Mouse (Mus musculus) limb, embryonic 13.5 days (tissue): ENCODE measurements around the gene Clcn3. TPM values are rescaled to one million over a fixed set of nuclear protein-coding genes. Genes with fewer than 3 reads are reported as not detected.

Experiments used
- ATAC-seq: fragments of 200-750 bp; cut with Nextera tagmentation; 2 replicates; pipeline ENCODE4 v1.8.0; 2017; ENCODE audit warnings: low read depth, moderate number of reproducible peaks, moderate TSS enrichment; ENCODE audit not compliant: low FRiP score
- H3K27ac ChIP-seq: fragments of 300-500 bp; sonication (generic); 2 replicates; pipeline ENCODE4 v1.5.1; 2015; ENCODE audit warnings: inconsistent platforms, mild to moderate bottlenecking, moderate library complexity
- H3K27me3 ChIP-seq: fragments of 300-500 bp; sonication (generic); 2 replicates; pipeline ENCODE4 v1.6.1; 2015; ENCODE audit warnings: mild to moderate bottlenecking, inconsistent platforms
- H3K36me3 ChIP-seq: fragments of 300-500 bp; sonication (generic); 2 replicates; pipeline ENCODE4 v1.6.1; 2015; ENCODE audit warnings: inconsistent platforms, mild to moderate bottlenecking, moderate library complexity
- H3K4me1 ChIP-seq: fragments of 300-500 bp; sonication (generic); 2 replicates; pipeline ENCODE4 v1.6.1; 2015; ENCODE audit warnings: inconsistent platforms
- H3K4me2 ChIP-seq: fragments of 300-500 bp; sonication (generic); replicated peaks from 2 replicates; pipeline ENCODE4 v1.6.1; 2015; ENCODE audit warnings: inconsistent platforms, mild to moderate bottlenecking, moderate library complexity
- H3K4me3 ChIP-seq: fragments of 300-500 bp; sonication (generic); 2 replicates; pipeline ENCODE4 v1.5.1; 2015; ENCODE audit warnings: moderate library complexity, mild to moderate bottlenecking, inconsistent platforms
- H3K9ac ChIP-seq: fragments of 300-500 bp; sonication (generic); 2 replicates; pipeline ENCODE4 v1.6.1; 2015; ENCODE audit warnings: mild to moderate bottlenecking, inconsistent platforms
- H3K9me3 ChIP-seq: fragments of 300-500 bp; sonication (generic); 2 replicates; pipeline ENCODE4 v1.6.1; 2016; ENCODE audit warnings: inconsistent platforms
- WGBS: fragments of 180-500 bp; shearing (Covaris S2); methylation state at CpG from one replicate; pipeline ENCODE4 v1.1.7; 2015; 5-methylcytosine and 5-hydroxymethylcytosine counted together
- polyA plus RNA-seq: library from polyadenylated mRNA; unstranded; fragments of >200 nt; fragmentation: Nextera tagmentation; extraction: Ambion mirVana; gene quantifications from 2 replicates; pipeline ENCODE4 v1.2.1, GENCODE M21; 2015

Clcn3 gene
- polyA plus RNA-seq, 1 experiment from 2014 or later, result 12.9 TPM

- H3K4me3 ChIP-seq, result no peak overlapping the region
- H3K27me3 ChIP-seq, result no peaks in the 10 kb centered on the region
- H3K9ac ChIP-seq, result no peak overlapping the region
- no peak overlapping the region for H3K27ac ChIP-seq
- 60% methylated on average over 4 of the region's 4 CpGs for WGBS
- no peaks in the 10 kb centered on the region for H3K9me3 ChIP-seq
- H3K4me2 ChIP-seq, result no peak overlapping the region
- H3K4me1 ChIP-seq, result peaks cover 9% of the 10 kb centered on the region
- ATAC-seq, result no peak
- no peaks in the 10 kb centered on the region for H3K36me3 ChIP-seq
Observed at GRCm38 (mm10) chr8:60949859-60950258, 33.2 kb downstream of the Clcn3 start.

GRCm38 (mm10) chr8:60947503-60947902 lies 35.6 kb downstream of the Clcn3 start:
- H3K4me2 ChIP-seq, result no peak overlapping the region
- H3K4me3 ChIP-seq, result no peak overlapping the region
- H3K9ac ChIP-seq, result no peak overlapping the region
- no peaks in the 10 kb centered on the region for H3K27me3 ChIP-seq
- ATAC-seq, result no peak
- H3K27ac ChIP-seq, result no peak overlapping the region
- no peaks in the 10 kb centered on the region for H3K36me3 ChIP-seq
- H3K9me3 ChIP-seq, result no peaks in the 10 kb centered on the region
- H3K4me1 ChIP-seq, result peaks cover 7% of the 10 kb centered on the region; the same call in 1 of the 2 replicates

- H3K4me3 ChIP-seq, result no peak overlapping the region
- no peak overlapping the region for H3K9ac ChIP-seq
- no peak overlapping the region for H3K4me2 ChIP-seq
- H3K4me1 ChIP-seq, result 0 out of 2 replicates have a peak, but pooled peaks cover 3% of the 10 kb centered on the region
- no peaks in the 10 kb centered on the region for H3K9me3 ChIP-seq
- ATAC-seq, result no peak
- no peaks in the 10 kb centered on the region for H3K27me3 ChIP-seq
- WGBS, result 96% methylated on average over 2 of the region's 2 CpGs
- no peaks in the 10 kb centered on the region for H3K36me3 ChIP-seq
- H3K27ac ChIP-seq, result no peak overlapping the region
Observed at GRCm38 (mm10) chr8:60942867-60943266, 40.2 kb downstream of the Clcn3 start.

- ATAC-seq, result no peak
- 55% methylated on average over 3 of the region's 3 CpGs for WGBS
- H3K9ac ChIP-seq, result no peak overlapping the region
- H3K9me3 ChIP-seq, result no peaks in the 10 kb centered on the region
- no peaks in the 10 kb centered on the region for H3K27me3 ChIP-seq
- no peak overlapping the region for H3K27ac ChIP-seq
- 0 out of 2 replicates have a peak, but pooled peaks cover 2% of the 10 kb centered on the region for H3K4me1 ChIP-seq
- no peak overlapping the region for H3K4me2 ChIP-seq
- peaks cover 4% of the 10 kb centered on the region; the same call in 1 of the 2 replicates for H3K36me3 ChIP-seq
- no peak overlapping the region for H3K4me3 ChIP-seq
Observed at GRCm38 (mm10) chr8:60938717-60939424, 44.2 kb downstream of the Clcn3 start.

GRCm38 (mm10) chr8:60933617-60934016 lies 49.5 kb downstream of the Clcn3 start:
- Histone ChIP-seq H3K4me2 (no peak overlapping the region), H3K36me3 (peaks cover 4% of the 10 kb centered on the region; the same call in 1 of the 2 replicates), H3K27me3 (no peaks in the 10 kb centered on the region), H3K9me3 (no peaks in the 10 kb centered on the region), H3K4me3 (no peak overlapping the region), H3K4me1 (0 out of 2 replicates have a peak, but pooled peaks cover 2% of the 10 kb centered on the region), H3K27ac (no peak overlapping the region), H3K9ac (no peak overlapping the region)
- ATAC-seq, result no peak

GRCm38 (mm10) chr8:60920176-60920575 lies 62.9 kb downstream of the Clcn3 start:
- H3K4me1 ChIP-seq, result no peaks in the 10 kb centered on the region
- no peak overlapping the region for H3K4me2 ChIP-seq
- no peak overlapping the region for H3K27ac ChIP-seq
- H3K27me3 ChIP-seq, result no peaks in the 10 kb centered on the region
- no peak overlapping the region for H3K4me3 ChIP-seq
- WGBS, result 76% methylated on average over 4 of the region's 4 CpGs
- no peak overlapping the region for H3K9ac ChIP-seq
- peaks cover 4% of the 10 kb centered on the region; the same call in 1 of the 2 replicates for H3K36me3 ChIP-seq
- no peak for ATAC-seq
- H3K9me3 ChIP-seq, result no peaks in the 10 kb centered on the region

- H3K27ac ChIP-seq, result no peak overlapping the region
- no peak for ATAC-seq
- 82% methylated on average over 3 of the region's 3 CpGs for WGBS
Observed at GRCm38 (mm10) chr8:60919069-60919468, 64.0 kb downstream of the Clcn3 start.

GRCm38 (mm10) chr8:60912554-60912953 lies 70.5 kb downstream of the Clcn3 start:
- H3K4me2 ChIP-seq, result no peak overlapping the region
- peaks cover 26% of the 10 kb centered on the region for H3K36me3 ChIP-seq
- no peak overlapping the region for H3K4me3 ChIP-seq
- no peak overlapping the region for H3K27ac ChIP-seq
- 43% methylated on average over 10 of the region's 10 CpGs for WGBS
- H3K9me3 ChIP-seq, result no peaks in the 10 kb centered on the region
- no peak overlapping the region for H3K9ac ChIP-seq
- no peak for ATAC-seq
- H3K4me1 ChIP-seq, result no peaks in the 10 kb centered on the region
- no peaks in the 10 kb centered on the region for H3K27me3 ChIP-seq

More at GRCm38 (mm10) chr8:60919069-60919468, 64.0 kb downstream of the Clcn3 start:
- H3K9me3 ChIP-seq, result no peaks in the 10 kb centered on the region
- no peak overlapping the region for H3K4me2 ChIP-seq
- peaks cover 4% of the 10 kb centered on the region; the same call in 1 of the 2 replicates for H3K36me3 ChIP-seq
- H3K4me3 ChIP-seq, result no peak overlapping the region
- no peak overlapping the region for H3K9ac ChIP-seq
- no peaks in the 10 kb centered on the region for H3K4me1 ChIP-seq
- H3K27me3 ChIP-seq, result no peaks in the 10 kb centered on the region

GRCm38 (mm10) chr8:60912081-60912480 lies 71.0 kb downstream of the Clcn3 start:
- H3K4me1 ChIP-seq, result no peaks in the 10 kb centered on the region
- no peak for ATAC-seq
- H3K4me3 ChIP-seq, result no peak overlapping the region
- H3K9me3 ChIP-seq, result no peaks in the 10 kb centered on the region
- H3K27ac ChIP-seq, result no peak overlapping the region
- 79% methylated on average over 4 of the region's 4 CpGs for WGBS
- H3K9ac ChIP-seq, result no peak overlapping the region
- H3K4me2 ChIP-seq, result no peak overlapping the region
- no peaks in the 10 kb centered on the region for H3K27me3 ChIP-seq
- peaks cover 28% of the 10 kb centered on the region for H3K36me3 ChIP-seq

- Histone ChIP-seq H3K27ac (no peak overlapping the region), H3K4me3 (no peak overlapping the region), H3K9ac (no peak overlapping the region), H3K4me2 (no peak overlapping the region), H3K4me1 (peaks cover 4% of the 10 kb centered on the region; the same call in 1 of the 2 replicates), H3K9me3 (no peaks in the 10 kb centered on the region), H3K36me3 (peaks cover 31% of the 10 kb centered on the region), H3K27me3 (no peaks in the 10 kb centered on the region)
- ATAC-seq, result no peak
- 86% methylated on average over 9 of the region's 9 CpGs for WGBS
Observed at GRCm38 (mm10) chr8:60900147-60900546, 83.0 kb downstream of the Clcn3 start.

- H3K4me3 ChIP-seq, result no peak overlapping the region
- peaks cover 23% of the 10 kb centered on the region for H3K4me1 ChIP-seq
- no peak overlapping the region for H3K27ac ChIP-seq
- no peaks in the 10 kb centered on the region for H3K27me3 ChIP-seq
- H3K36me3 ChIP-seq, result peaks cover 29% of the 10 kb centered on the region
- no peak overlapping the region for H3K9ac ChIP-seq
- H3K9me3 ChIP-seq, result no peaks in the 10 kb centered on the region
- no peak overlapping the region for H3K4me2 ChIP-seq
- 91% methylated on average over 6 of the region's 6 CpGs for WGBS
- no peak for ATAC-seq
Observed at GRCm38 (mm10) chr8:60895878-60896277, 87.2 kb downstream of the Clcn3 start.

GRCm38 (mm10) chr8:60891757-60892156 lies 91.3 kb downstream of the Clcn3 start:
- Histone ChIP-seq H3K4me2 (peak overlapping the region; percentile 82), H3K4me1 (peaks cover 25% of the 10 kb centered on the region), H3K9me3 (no peaks in the 10 kb centered on the region), H3K27me3 (no peaks in the 10 kb centered on the region), H3K36me3 (peaks cover 19% of the 10 kb centered on the region), H3K4me3 (peak overlapping the region; percentile 82), H3K9ac (no peak overlapping the region), H3K27ac (no peak overlapping the region)
- 90% methylated on average over 4 of the region's 4 CpGs for WGBS
- no peak for ATAC-seq

GRCm38 (mm10) chr8:60890520-60890874 lies 92.6 kb downstream of the Clcn3 start:
- Histone ChIP-seq H3K36me3 (peaks cover 18% of the 10 kb centered on the region), H3K4me2 (peak overlapping the region; percentile 82), H3K4me3 (peak overlapping the region; percentile 82), H3K4me1 (peaks cover 21% of the 10 kb centered on the region), H3K9ac (peak overlapping the region; percentile 86), H3K9me3 (no peaks in the 10 kb centered on the region), H3K27me3 (no peaks in the 10 kb centered on the region), H3K27ac (no peak overlapping the region)
- 2% methylated on average over 23 of the region's 23 CpGs for WGBS
- no peak for ATAC-seq
